Mouse (Mus musculus) heart, adult 9 months (tissue): ENCODE data around the gene Nckap5.
A peak's percentile ranks its signal among the peaks of the same experiment; 100 is the strongest.

Experiments used
- DNase-seq, 2 experiments: peaks; one replicate each; pipeline ENCODE4 v3.0.0; 2022; ENCODE audit warnings: low spot score in 2 of 2

The Nckap5 gene

GRCm38 (mm10) chr1:126560931-126561330, 269.7 kb downstream of the Nckap5 start:
- no peak for DNase-seq

- DNase-seq, result no peak
These were observed 272.8 kb downstream of the Nckap5 start for GRCm38 (mm10) chr1:126557791-126558294.

- no peak for DNase-seq
These were observed 282.6 kb downstream of the Nckap5 start for GRCm38 (mm10) chr1:126547979-126548378.

GRCm38 (mm10) chr1:126544471-126544870, 286.1 kb downstream of the Nckap5 start:
- DNase-seq, result peak in 1 of 2 experiments; percentile 6

- no peak for DNase-seq
These were observed 293.3 kb downstream of the Nckap5 start for GRCm38 (mm10) chr1:126537223-126537757.

- no peak for DNase-seq
These were observed 295.1 kb downstream of the Nckap5 start for GRCm38 (mm10) chr1:126535527-126535926.

GRCm38 (mm10) chr1:126534046-126534445, 296.6 kb downstream of the Nckap5 start:
- DNase-seq, result no peak

- DNase-seq, result no peak
These were observed 302.5 kb downstream of the Nckap5 start for GRCm38 (mm10) chr1:126528043-126528598.

- DNase-seq, result no peak
These were observed 312.5 kb downstream of the Nckap5 start for GRCm38 (mm10) chr1:126518067-126518466.

- DNase-seq, result no peak
These were observed 313.2 kb downstream of the Nckap5 start for GRCm38 (mm10) chr1:126517427-126517826.

GRCm38 (mm10) chr1:126515054-126515756, 315.4 kb downstream of the Nckap5 start:
- no peak for DNase-seq

GRCm38 (mm10) chr1:126511835-126512445, 318.7 kb downstream of the Nckap5 start:
- DNase-seq, result no peak

GRCm38 (mm10) chr1:126504717-126505116, 325.9 kb downstream of the Nckap5 start:
- DNase-seq, result no peak

GRCm38 (mm10) chr1:126502741-126503140, 327.9 kb downstream of the Nckap5 start:
- peak in 1 of 2 experiments; percentile 7 for DNase-seq

- DNase-seq, result no peak
These were observed 333.9 kb downstream of the Nckap5 start for GRCm38 (mm10) chr1:126496722-126497121.

GRCm38 (mm10) chr1:126492206-126493071, 338.2 kb downstream of the Nckap5 start:
- peak; percentile 19 to 20 for DNase-seq

- no peak for DNase-seq
These were observed 339.2 kb downstream of the Nckap5 start for GRCm38 (mm10) chr1:126491412-126491811.

GRCm38 (mm10) chr1:126490256-126490655, 340.3 kb downstream of the Nckap5 start:
- no peak for DNase-seq

GRCm38 (mm10) chr1:126484664-126485087, 345.9 kb downstream of the Nckap5 start:
- peak; percentile 83 to 86 for DNase-seq

GRCm38 (mm10) chr1:126483665-126484064, 346.9 kb downstream of the Nckap5 start:
- no peak for DNase-seq

GRCm38 (mm10) chr1:126481459-126482228, 349.0 kb downstream of the Nckap5 start:
- no peak for DNase-seq
